9 mouse cellular contexts compared by ENCODE assay signal in the genomic region with DNA sequence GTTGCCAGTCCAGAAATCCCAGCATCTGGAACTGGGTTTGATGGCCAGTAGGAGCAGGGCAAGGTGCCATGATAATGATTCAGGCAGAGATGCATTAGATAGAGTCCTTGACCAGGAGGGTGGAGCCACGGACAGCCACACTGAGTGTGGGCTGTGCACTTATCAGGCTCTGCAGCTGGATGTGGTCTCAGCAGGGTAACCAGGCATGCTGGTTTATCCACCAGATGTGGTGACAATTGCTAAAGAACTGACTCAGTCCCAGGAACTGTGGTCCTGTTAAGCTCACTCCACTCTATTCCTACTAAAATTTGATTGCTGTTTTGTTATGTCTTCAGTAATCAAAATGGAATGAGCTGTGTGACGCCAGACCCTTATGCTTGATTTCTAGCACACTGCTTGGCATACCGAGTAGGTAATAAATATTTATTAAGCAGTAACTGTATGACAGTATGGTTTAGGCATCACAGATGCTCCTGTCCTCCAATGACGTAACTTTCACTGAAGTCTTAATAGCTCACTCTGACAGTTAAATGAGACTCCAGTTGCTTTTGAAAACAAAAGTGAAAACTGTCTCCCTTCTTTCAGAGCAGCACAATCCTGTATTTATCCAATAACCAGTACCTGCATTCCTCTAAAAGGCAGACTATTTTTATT. TPM values are rescaled to one million over a fixed set of nuclear protein-coding genes. Genes with fewer than 3 reads are reported as not detected.
DNase-seq lines count a peak whose midpoint lies in the region; ATAC-seq and TF ChIP-seq lines count a peak whose summit lies in the region.
"Had no signal": no experiment of that assay in that cellular context is flagged by ENCODE, and none has a peak within 500 bp of the region (broad histone marks: within the 10 kb centered on the region; RNA-seq: fewer than 3 reads in every experiment).

No protein-coding gene starts in this region.

- H3K4me2 ChIP-seq in liver, postnatal 0 days (ENCODE audit: low read depth, low read length): no peak overlapping the region
- peak overlapping the region; percentile 84 for H3K4me2 ChIP-seq in myocyte (ENCODE audit: low read depth)
- H3K4me2 ChIP-seq: midbrain, embryonic 12.5 days had no signal

- no peak for TF ChIP-seq CTCF in liver, postnatal 0 days (IDR thresholded peaks at IDR 0.05; ENCODE audit: low read depth)

- H3K4me1 ChIP-seq in liver, postnatal 0 days (ENCODE audit: insufficient read depth): no peaks in the 10 kb centered on the region

- no peak overlapping the region for H3K4me3 ChIP-seq in liver, postnatal 0 days (ENCODE audit: low read depth, low read length)
- H3K4me3 ChIP-seq in myocyte: no peak overlapping the region
- H3K4me3 ChIP-seq: midbrain, embryonic 12.5 days had no signal

- TF ChIP-seq EP300 in liver, postnatal 0 days (IDR thresholded peaks at IDR 0.05; ENCODE audit: low read depth): no peak

- no peaks in the 10 kb centered on the region for H3K9me3 ChIP-seq in liver, postnatal 0 days (ENCODE audit: low read length)
- H3K9me3 ChIP-seq: midbrain, embryonic 12.5 days had no signal

- no peak for TF ChIP-seq POLR2A in myocyte (IDR thresholded peaks at IDR 0.05; ENCODE audit: insufficient read length, low read depth)

- peaks cover 15% of the 10 kb centered on the region for H3K27me3 ChIP-seq in liver, postnatal 0 days (ENCODE audit: insufficient read depth, low read length)
- no peaks in the 10 kb centered on the region for H3K27me3 ChIP-seq in myocyte (ENCODE audit: control insufficient read depth, insufficient read depth, insufficient read length)
- H3K27me3 ChIP-seq: midbrain, embryonic 12.5 days had no signal

- H3K27ac ChIP-seq in liver, postnatal 0 days (ENCODE audit: low read depth): no peak overlapping the region
- H3K27ac ChIP-seq: midbrain, embryonic 12.5 days had no signal

- peak; percentile 60 for DNase-seq in liver
- no peak for DNase-seq in liver, postnatal 0 days
- peak; percentile 84 for DNase-seq in adrenal gland, adult 2 months
- no peak for DNase-seq in kidney, adult 18-20 months
- no peak for DNase-seq in layer of hippocampus, adult 11-12 months (ENCODE audit: low spot score)
- DNase-seq in frontal cortex, postnatal 10 days (ENCODE audit: low spot score in 2 of 2): no peak

- no peak for ATAC-seq in liver, postnatal 0 days
- peak; percentile 51 for ATAC-seq in granulocyte monocyte progenitor cell, adult 5-6 weeks (replicated peaks; ENCODE audit: poor library complexity, severe bottlenecking)

- H3ac ChIP-seq in myocyte (ENCODE audit: control insufficient read depth, insufficient read length): no peak overlapping the region

- no peaks in the 10 kb centered on the region for H3K36me3 ChIP-seq in liver, postnatal 0 days (replicated peaks; ENCODE audit: insufficient read depth, low read length)
- no peaks in the 10 kb centered on the region for H3K36me3 ChIP-seq in myocyte (ENCODE audit: control insufficient read depth, insufficient read depth)
- H3K36me3 ChIP-seq: midbrain, embryonic 12.5 days had no signal

- H3K79me2 ChIP-seq in myocyte (ENCODE audit: control insufficient read depth, insufficient read depth): no peaks in the 10 kb centered on the region

- 45% methylated on average over 4 of the region's 4 CpGs for WGBS in liver, postnatal 0 days (ENCODE audit: insufficient replicate concordance)

- no peak overlapping the region for H3K9ac ChIP-seq in liver, postnatal 0 days (replicated peaks)
- H3K9ac ChIP-seq: midbrain, embryonic 12.5 days had no signal

TF ChIP-seq in myocyte, 11 proteins besides CTCF, POLR2A, EP300 and RAD21:
- TF ChIP-seq USF1 (IDR thresholded peaks at IDR 0.05; ENCODE audit: low read depth): no peak
- TF ChIP-seq CEBPB (IDR thresholded peaks at IDR 0.05; ENCODE audit: insufficient read depth, poor library complexity, severe bottlenecking): peak; percentile 22; the same call in 1 of the 2 replicates
- peak in 1 of 3 experiments; percentile 19 for TF ChIP-seq MYOD1 (IDR thresholded peaks at IDR 0.05; ENCODE audit: control insufficient read depth in 1 of 3, insufficient read length in 2 of 3, low read depth in 2 of 3)

RNA-seq across cellular contexts. Expression of a gene that starts 5.2 kb away (rescaled TPM):
- 4.7 and 5.0 TPM in 2 replicates for polyA plus RNA-seq in liver, postnatal 0 days (2015; fragmentation: Nextera tagmentation; extraction: Ambion mirVana)
- total RNA-seq in adrenal gland, adult 2 months (2021): 10 to 100 TPM; 56.4 to 64.4 TPM
- 3.4 and 3.7 TPM in 2 replicates for polyA plus RNA-seq in adrenal gland, adult 2 months (2012; rRNA removed)
- total RNA-seq in granulocyte monocyte progenitor cell, adult 5-6 weeks (2014; fragmentation: Nextera tagmentation): not detected in 2 replicates
- 0.04 and 0.46 TPM in 2 replicates for total RNA-seq in granulocyte monocyte progenitor cell, adult 5-6 weeks (2017)
- polyA plus RNA-seq in myocyte (2012; fragmentation: generic; extraction: Trizol): 10.5 TPM

RNA-seq across cellular contexts. Expression of a gene that starts 14.3 kb away (rescaled TPM):
- polyA plus RNA-seq in liver, postnatal 0 days (2015; fragmentation: Nextera tagmentation; extraction: Ambion mirVana): not detected in 2 replicates
- not detected for total RNA-seq in adrenal gland, adult 2 months (2021)
- not detected in 2 replicates for polyA plus RNA-seq in adrenal gland, adult 2 months (2012; rRNA removed)
- total RNA-seq in granulocyte monocyte progenitor cell, adult 5-6 weeks (2014; fragmentation: Nextera tagmentation): not detected in 2 replicates
- total RNA-seq in granulocyte monocyte progenitor cell, adult 5-6 weeks (2017): not detected in 2 replicates
- not detected for polyA plus RNA-seq in myocyte (2012; fragmentation: generic; extraction: Trizol)
- polyA plus RNA-seq: midbrain, embryonic 12.5 days had no signal

Comparison
In these comparisons a context has a peak if more than half of its experiments do, and no peak if none do; other contexts are left out.
1. DNase-seq: peak in liver (single experiment) and adrenal gland, adult 2 months (single experiment); none in liver, postnatal 0 days (single experiment), kidney, adult 18-20 months (single experiment), layer of hippocampus, adult 11-12 months (single experiment) and frontal cortex, postnatal 10 days (0 of 2).